Comparison of ENCODE assay signal across 31 mouse cellular contexts in the genomic region with DNA sequence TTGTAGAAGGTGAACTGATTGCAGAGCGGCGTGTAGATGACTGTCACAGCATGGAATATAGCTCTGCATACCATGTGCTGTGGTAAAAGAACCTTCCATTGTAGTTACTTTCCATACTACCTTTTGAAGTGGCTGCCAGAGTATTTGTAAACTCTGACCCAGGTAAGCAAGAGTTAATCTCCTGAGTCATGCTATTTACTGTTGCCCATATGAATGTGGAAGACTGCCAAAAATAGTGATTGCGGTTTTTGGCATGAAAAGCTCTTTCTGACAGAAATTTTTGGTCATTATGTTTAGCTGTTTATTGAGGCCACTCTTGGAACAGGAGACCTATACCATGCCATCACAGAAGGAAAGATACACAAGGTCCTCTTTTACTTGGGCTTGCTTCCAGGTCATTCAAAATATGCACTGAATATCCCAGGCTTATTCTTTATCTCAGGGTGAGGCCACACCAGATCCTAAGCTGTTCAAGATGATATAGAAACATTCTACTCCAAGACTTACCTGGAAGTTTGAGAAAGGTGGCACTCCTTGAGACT.
DNase-seq lines count a peak whose midpoint lies in the region; ATAC-seq and TF ChIP-seq lines count a peak whose summit lies in the region.
"Had no signal": no experiment of that assay in that cellular context is flagged by ENCODE, and none has a peak within 500 bp of the region (broad histone marks: within the 10 kb centered on the region; RNA-seq: fewer than 3 reads in every experiment).

No protein-coding gene starts in this region.

- ATAC-seq in lung, embryonic 14.5 days (ENCODE audit: insufficient read depth): peak; percentile 52; the same call in 1 of the 2 replicates
- no peak for ATAC-seq in heart, embryonic 12.5 days (ENCODE audit: insufficient number of reproducible peaks, low FRiP score)
- ATAC-seq: forebrain, embryonic 13.5 days; inflammation-experienced regulatory T-cells, adult 6 months had no signal

- intact Hi-C loops in heart, postnatal 36 days (cut with DNase I): no loop called here

- H3K27ac ChIP-seq in lung, embryonic 14.5 days (ENCODE audit: low read depth): 0 out of 2 replicates have a peak overlapping the region, but pooled peaks have one; percentile 43
- no peak overlapping the region for H3K27ac ChIP-seq in MEL (ENCODE audit: control insufficient read depth, low read depth, low read length)
- no peak overlapping the region for H3K27ac ChIP-seq in heart, embryonic 12.5 days (ENCODE audit: poor library complexity, severe bottlenecking)
- H3K27ac ChIP-seq: embryonic facial prominence, embryonic 15.5 days; forebrain, embryonic 13.5 days; hindbrain, embryonic 10.5 days; hindbrain, embryonic 15.5 days; left cerebral cortex, adult 2 months; liver, embryonic 14.5 days; midbrain, embryonic 12.5 days; neural tube, embryonic 12.5 days; stomach, embryonic 15.5 days had no signal

- peak; percentile 74 for DNase-seq in lung, embryonic 14.5 days
- no peak for DNase-seq in lung, adult 2 months
- DNase-seq in 3T3-L1 (ENCODE audit: low read depth, low spot score) (peak; percentile 97), MEL (ENCODE audit: low read depth, low spot score) (peak; percentile 23)
- peak; percentile 18 for DNase-seq in brain, embryonic 14.5 days (ENCODE audit: low read depth)
- DNase-seq in spleen, adult 12 weeks (ENCODE audit: low spot score): no peak
- no peak for DNase-seq in heart, postnatal 36 days
- DNase-seq: adrenal gland, postnatal 10 days; cerebellum, adult 11-12 months; cerebellum, postnatal 10 days; gastrocnemius, postnatal 36 days; heart, adult 18-20 months; kidney, adult 11 months; kidney, postnatal 14 days; layer of hippocampus, adult 9-11 months; liver; lung, postnatal 10 days had no signal

- H3K36me3 ChIP-seq in lung, embryonic 14.5 days (ENCODE audit: insufficient read depth): 0 out of 2 replicates have a peak, but pooled peaks cover 5% of the 10 kb centered on the region
- H3K36me3 ChIP-seq in MEL (ENCODE audit: control insufficient read depth in 1 of 2, insufficient read depth in 2 of 2, low read length in 2 of 2): peaks cover 0 to 15% of the 10 kb centered on the region in 2 experiments; a peak in 2 of 4 replicates
- H3K36me3 ChIP-seq in heart, embryonic 12.5 days: peaks cover 26% of the 10 kb centered on the region
- H3K36me3 ChIP-seq: stomach, embryonic 15.5 days had no signal

- H3K4me1 ChIP-seq in lung, embryonic 14.5 days (ENCODE audit: insufficient read depth): peaks cover 20% of the 10 kb centered on the region; the same call in 1 of the 2 replicates
- H3K4me1 ChIP-seq in lung, adult 2 months (ENCODE audit: control insufficient read depth, insufficient read depth, low read length): no peaks in the 10 kb centered on the region
- peaks cover 0 to 3% of the 10 kb centered on the region in 2 experiments; a peak in 1 of 4 replicates for H3K4me1 ChIP-seq in MEL (ENCODE audit: control insufficient read depth in 1 of 2, insufficient read depth in 2 of 2, low read length in 2 of 2)
- peaks cover 14% of the 10 kb centered on the region for H3K4me1 ChIP-seq in heart, embryonic 12.5 days (replicated peaks)
- H3K4me1 ChIP-seq: neural tube, embryonic 12.5 days; stomach, embryonic 15.5 days had no signal

- H3K9me3 ChIP-seq in lung, embryonic 14.5 days (ENCODE audit: low read depth, low read length): no peaks in the 10 kb centered on the region
- no peaks in the 10 kb centered on the region for H3K9me3 ChIP-seq in MEL (replicated peaks; ENCODE audit: insufficient read depth, low read length)
- H3K9me3 ChIP-seq in heart, embryonic 12.5 days (replicated peaks): no peaks in the 10 kb centered on the region
- H3K9me3 ChIP-seq: embryonic facial prominence, embryonic 15.5 days; forebrain, embryonic 13.5 days; hindbrain, embryonic 10.5 days; hindbrain, embryonic 15.5 days; megakaryocyte, embryonic 14.5 days; midbrain, embryonic 12.5 days; neural tube, embryonic 12.5 days; stomach, embryonic 15.5 days had no signal

- no peaks in the 10 kb centered on the region for H3K79me2 ChIP-seq in MEL (ENCODE audit: control insufficient read depth, insufficient read depth, low read length, poor library complexity)

- no peak overlapping the region for H3K4me3 ChIP-seq in lung, embryonic 14.5 days (ENCODE audit: low read depth, low read length)
- no peak overlapping the region for H3K4me3 ChIP-seq in lung, adult 2 months (replicated peaks; ENCODE audit: extremely low read depth, low read depth, low read length)
- no peak overlapping the region for H3K4me3 ChIP-seq in MEL (ENCODE audit: control insufficient read depth in 1 of 2, insufficient read depth in 1 of 2, low read depth in 2 of 2, low read length in 2 of 2)
- no peak overlapping the region for H3K4me3 ChIP-seq in heart, embryonic 12.5 days
- H3K4me3 ChIP-seq: embryonic facial prominence, embryonic 15.5 days; forebrain, embryonic 13.5 days; hindbrain, embryonic 10.5 days; hindbrain, embryonic 15.5 days; left cerebral cortex, adult 2 months; megakaryocyte, embryonic 14.5 days; midbrain, embryonic 12.5 days; myocyte; neural tube, embryonic 12.5 days; stomach, embryonic 15.5 days had no signal

- TF ChIP-seq RAD21 in MEL (IDR thresholded peaks at IDR 0.05; ENCODE audit: low read depth, low read length): no peak

- no peak; a peak in 1 of 4 replicates for TF ChIP-seq EP300 in MEL (IDR thresholded peaks at IDR 0.05; ENCODE audit: low read depth in 1 of 2, low read length in 2 of 2)

- no peak for TF ChIP-seq CTCF in lung, embryonic 14.5 days (IDR thresholded peaks at IDR 0.05; ENCODE audit: low read depth)
- no peak for TF ChIP-seq CTCF in lung, adult 2 months (IDR thresholded peaks at IDR 0.05; ENCODE audit: insufficient read depth, low read length)
- no peak for TF ChIP-seq CTCF in MEL (IDR thresholded peaks at IDR 0.05 in 2 of 3, conservative IDR thresholded peaks at IDR 0.05 in 1 of 3; ENCODE audit: control insufficient read depth in 1 of 3, insufficient read depth in 1 of 3, low read depth in 2 of 3, low read length in 3 of 3, poor library complexity in 1 of 3, severe bottlenecking in 1 of 3)
- TF ChIP-seq CTCF in brain, embryonic 14.5 days (IDR thresholded peaks at IDR 0.05; ENCODE audit: borderline replicate concordance, extremely low read depth, insufficient read depth, insufficient read length): no peak

- no peaks in the 10 kb centered on the region for H3K27me3 ChIP-seq in lung, embryonic 14.5 days (ENCODE audit: insufficient read depth, low read length)
- no peaks in the 10 kb centered on the region for H3K27me3 ChIP-seq in MEL (ENCODE audit: control insufficient read depth in 1 of 2, insufficient read depth in 2 of 2, low read length in 2 of 2)
- H3K27me3 ChIP-seq in heart, embryonic 12.5 days (replicated peaks): no peaks in the 10 kb centered on the region
- H3K27me3 ChIP-seq: embryonic facial prominence, embryonic 15.5 days; forebrain, embryonic 13.5 days; hindbrain, embryonic 15.5 days; megakaryocyte, embryonic 14.5 days; midbrain, embryonic 12.5 days; neural tube, embryonic 12.5 days; stomach, embryonic 15.5 days had no signal

- H3K9ac ChIP-seq in lung, embryonic 14.5 days: no peak overlapping the region
- H3K9ac ChIP-seq in MEL (ENCODE audit: control insufficient read depth, low read depth, low read length, poor library complexity, severe bottlenecking): no peak overlapping the region
- no peak overlapping the region for H3K9ac ChIP-seq in heart, embryonic 12.5 days
- H3K9ac ChIP-seq: embryonic facial prominence, embryonic 15.5 days; forebrain, embryonic 13.5 days; hindbrain, embryonic 15.5 days; liver, embryonic 14.5 days; midbrain, embryonic 12.5 days; neural tube, embryonic 12.5 days; stomach, embryonic 15.5 days had no signal

- no peak overlapping the region for H3K4me2 ChIP-seq in lung, embryonic 14.5 days
- no peak overlapping the region for H3K4me2 ChIP-seq in heart, embryonic 12.5 days
- H3K4me2 ChIP-seq: embryonic facial prominence, embryonic 15.5 days; forebrain, embryonic 13.5 days; heart, embryonic 11.5 days; hindbrain, embryonic 15.5 days; midbrain, embryonic 12.5 days; neural tube, embryonic 12.5 days; stomach, embryonic 15.5 days had no signal

- TF ChIP-seq POLR2A in lung, adult 2 months (IDR thresholded peaks at IDR 0.05; ENCODE audit: borderline replicate concordance, extremely low read depth, low read depth, low read length): no peak
- no peak for TF ChIP-seq POLR2A in MEL (IDR thresholded peaks at IDR 0.05; ENCODE audit: control insufficient read depth in 1 of 2, insufficient read depth in 1 of 2, low read depth in 1 of 2, low read length in 2 of 2, poor library complexity in 1 of 2)
- no peak for TF ChIP-seq POLR2A in brain, embryonic 14.5 days (IDR thresholded peaks at IDR 0.05; ENCODE audit: borderline replicate concordance, extremely low read depth, insufficient read depth, insufficient read length, poor library complexity, severe bottlenecking)

- WGBS in lung, embryonic 14.5 days: 71% methylated on average over 3 of the region's 3 CpGs
- WGBS in lung, adult 2 months: 69% methylated on average over 3 of the region's 3 CpGs
- WGBS in heart, embryonic 12.5 days: 84% methylated on average over 3 of the region's 3 CpGs

TF ChIP-seq in MEL, 35 proteins besides CTCF, POLR2A, EP300 and RAD21:
- TF ChIP-seq MAFK (IDR thresholded peaks at IDR 0.05; ENCODE audit: borderline replicate concordance, low read depth, low read length): no peak
- TF ChIP-seq POLR2AphosphoS5 (IDR thresholded peaks at IDR 0.05; ENCODE audit: borderline replicate concordance, low read depth, low read length): no peak
- TF ChIP-seq USF2 (IDR thresholded peaks at IDR 0.05; ENCODE audit: borderline replicate concordance in 1 of 2, insufficient read depth in 1 of 2, low read depth in 1 of 2, low read length in 2 of 2): no peak
- TF ChIP-seq UBTF (IDR thresholded peaks at IDR 0.05; ENCODE audit: borderline replicate concordance, insufficient read depth, low read depth, low read length): no peak
- TF ChIP-seq TCF12 (IDR thresholded peaks at IDR 0.05; ENCODE audit: low read depth, low read length): no peak
- TF ChIP-seq BHLHE40 (IDR thresholded peaks at IDR 0.05; ENCODE audit: borderline replicate concordance, low read depth, low read length): no peak
- TF ChIP-seq NRF1 (IDR thresholded peaks at IDR 0.05; ENCODE audit: insufficient read depth, low read depth, low read length, poor library complexity, severe bottlenecking): no peak
- TF ChIP-seq TBP (IDR thresholded peaks at IDR 0.05; ENCODE audit: low read depth, low read length): no peak

Comparison
In these comparisons a context has a peak if more than half of its experiments do, and no peak if none do; other contexts are left out.
1. DNase-seq: peak in lung, embryonic 14.5 days (single experiment), 3T3-L1 (single experiment), MEL (single experiment) and brain, embryonic 14.5 days (single experiment); none in lung, adult 2 months (single experiment), spleen, adult 12 weeks (single experiment) and heart, postnatal 36 days (0 of 2).